Mouse (Mus musculus) splenic B cell, adult 2 months (primary cell): ENCODE results near the gene Pi16.
"Not testable (repeated sequence)": the region's sequence is repeated elsewhere in the genome, so short reads cannot be mapped to it uniquely, and the experiment has no call there.

Experiments
- DNase-seq: peaks from one replicate; pipeline ENCODE4 v3.0.0-alpha.2; 2011; ENCODE audit warnings: low read depth, low spot score
- H3K27me3 ChIP-seq: 2 replicates; pipeline ENCODE4 v1.6.1; 2012; ENCODE audit warnings: mild to moderate bottlenecking, low read length, moderate library complexity, mixed read lengths; ENCODE audit not compliant: control insufficient read depth, poor library complexity, insufficient read depth, severe bottlenecking
- H3K36me3 ChIP-seq: 2 replicates; pipeline ENCODE4 v1.6.1; 2012; ENCODE audit warnings: mild to moderate bottlenecking, low read length, moderate library complexity, mixed read lengths; ENCODE audit not compliant: control insufficient read depth, poor library complexity, insufficient read depth, severe bottlenecking

Gene Pi16

DNA sequence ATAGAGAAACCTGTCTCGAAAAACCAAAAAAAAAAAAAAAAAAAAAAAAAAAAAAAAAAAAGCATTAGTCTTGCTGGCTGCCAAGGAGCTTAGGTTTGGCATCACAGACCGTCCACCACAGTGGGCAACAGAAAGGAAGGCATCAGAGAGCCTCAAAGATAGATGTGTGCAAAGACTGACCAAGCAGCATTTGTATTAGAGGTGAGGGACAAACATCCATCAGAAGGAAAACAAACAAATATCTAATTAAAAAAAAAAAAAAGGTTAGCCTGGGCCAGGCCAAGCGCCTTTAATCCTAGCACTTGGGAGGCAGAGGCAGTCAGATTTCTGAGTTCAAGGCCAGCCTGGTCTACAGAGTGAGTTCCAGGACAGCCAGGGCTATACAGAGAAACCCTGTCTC is at the start of gene Pi16:
Gene Pi16, plus strand, starts transcription at position 301 of the 400 bp plus-strand sequence.
- DNase-seq, H3K36me3 ChIP-seq, H3K27me3 ChIP-seq: not testable (repeated sequence)

DNA sequence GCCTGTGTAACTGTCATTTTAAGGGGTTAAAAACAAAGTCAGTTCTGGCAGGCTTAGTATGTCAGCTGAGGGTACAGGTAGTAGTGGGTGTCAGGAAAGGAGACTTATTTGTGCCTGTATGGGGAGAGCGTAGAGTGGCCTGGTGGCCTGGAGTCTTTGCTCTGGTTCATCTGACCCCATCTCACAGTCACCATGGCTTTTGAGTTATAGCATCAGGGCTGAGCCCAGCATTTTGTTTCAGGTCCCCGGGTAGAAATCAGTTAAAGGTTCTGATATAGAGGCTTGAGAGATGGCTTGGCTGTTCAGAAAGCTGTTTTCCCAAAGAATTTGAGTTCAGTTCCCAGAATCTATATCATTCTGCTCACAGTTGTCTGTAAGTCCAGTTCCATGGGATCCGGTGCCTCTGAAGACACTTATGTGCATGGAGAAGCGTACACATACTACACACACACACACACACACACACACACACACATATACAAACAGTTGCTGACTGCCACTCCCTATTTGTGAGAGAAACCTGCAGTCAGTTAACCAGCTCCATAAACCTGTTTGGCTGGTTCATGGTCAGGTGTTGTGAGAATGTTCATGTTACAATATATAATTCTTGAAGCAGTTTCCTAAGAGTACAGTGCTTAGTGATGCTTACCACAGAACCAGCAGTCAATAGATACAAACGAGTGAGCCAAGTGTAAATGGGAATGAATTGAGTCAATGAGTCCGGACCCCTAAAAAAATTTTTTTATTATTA is 49.4 kb upstream of the Pi16 start:
- no peak for DNase-seq
- Histone ChIP-seq H3K27me3 (no peaks in the 10 kb centered on the region; the same call in 1 of the 2 replicates), H3K36me3 (no peaks in the 10 kb centered on the region)

DNA sequence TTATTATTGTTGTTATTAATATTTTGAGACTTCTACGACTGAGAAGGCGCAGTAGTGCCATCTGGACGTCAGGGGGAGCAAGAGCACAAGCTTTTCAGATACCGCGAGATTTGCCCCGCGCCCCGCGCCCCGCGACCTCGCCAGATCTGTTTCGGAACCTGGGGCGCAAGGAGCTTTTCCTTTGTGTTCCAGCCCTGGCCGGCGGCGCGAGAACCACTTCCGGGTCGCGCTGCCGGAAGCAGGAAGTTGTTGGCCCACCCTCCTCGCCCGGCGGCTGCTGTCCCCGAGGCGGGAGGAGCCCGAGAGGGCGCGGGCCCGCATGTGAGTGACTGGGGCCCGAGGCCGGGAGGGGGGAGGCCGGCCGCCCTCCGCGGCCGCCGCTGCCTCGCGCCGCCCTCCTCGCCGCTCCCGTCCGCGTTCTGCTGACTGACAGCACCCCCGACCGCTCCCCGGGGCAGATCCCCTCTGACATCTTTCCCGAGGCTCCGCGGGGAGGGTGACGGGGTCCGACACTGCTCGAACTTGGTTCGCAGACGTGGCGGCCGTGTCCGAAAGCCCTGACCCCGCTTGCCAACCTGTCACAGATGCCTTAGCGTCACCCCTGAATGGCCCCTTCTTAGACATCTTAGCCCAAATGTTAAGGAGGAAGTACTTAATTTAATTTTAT is 48.7 kb upstream of the Pi16 start, which contains the start of gene BC004004:
Gene BC004004, plus strand, starts transcription at position 107 of the 667 bp plus-strand sequence.
- DNase-seq = peak; percentile 96
- Histone ChIP-seq H3K36me3 (no peaks in the 10 kb centered on the region), H3K27me3 (no peaks in the 10 kb centered on the region; the same call in 1 of the 2 replicates)

DNA sequence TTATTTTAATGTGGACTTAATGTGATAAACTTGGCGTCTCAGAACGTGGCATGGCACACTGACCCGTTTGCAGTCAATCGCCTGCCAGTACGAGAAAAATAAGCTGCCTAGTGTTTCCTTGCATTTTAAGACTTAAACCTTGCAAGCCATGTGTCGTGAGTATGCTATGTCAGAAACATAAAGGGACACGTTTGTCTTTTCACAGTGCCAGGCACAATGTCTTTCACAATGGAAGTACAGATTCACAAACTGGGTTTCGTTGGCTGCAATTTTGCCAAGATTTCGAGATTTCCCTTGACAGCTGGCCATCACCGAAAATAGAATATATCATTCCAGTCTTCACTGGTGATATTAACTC is 48.2 kb upstream of the Pi16 start:
- H3K36me3 ChIP-seq = no peaks in the 10 kb centered on the region
- no peaks in the 10 kb centered on the region; the same call in 1 of the 2 replicates for H3K27me3 ChIP-seq
- no peak for DNase-seq

DNA sequence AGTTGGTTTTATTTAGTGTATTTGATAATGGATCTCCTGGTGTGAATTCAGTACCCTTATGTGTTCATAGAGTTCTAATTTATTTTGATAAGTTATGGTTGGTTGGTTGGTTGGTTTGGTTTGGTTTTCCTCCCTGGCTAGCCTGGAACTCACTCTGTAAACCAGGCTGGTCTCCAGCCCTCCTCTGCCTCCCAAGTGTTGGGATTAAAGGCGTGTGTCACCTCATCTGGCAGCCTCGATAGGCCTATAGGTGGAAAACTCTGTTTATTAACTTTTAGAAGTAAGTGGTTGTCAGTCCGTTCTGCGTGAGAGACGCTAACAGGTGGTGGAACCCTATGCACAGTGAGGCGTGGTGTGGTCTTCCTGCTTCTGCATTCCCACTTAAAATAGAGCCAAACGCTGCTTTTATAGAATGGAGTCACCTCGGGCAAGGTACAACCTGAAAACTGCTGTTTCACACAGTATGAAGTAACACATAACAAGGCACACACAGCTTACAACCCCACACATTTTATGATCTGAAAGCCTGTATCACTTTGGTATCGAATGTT is 47.3 kb upstream of the Pi16 start:
- peak; percentile 45 for DNase-seq
- Histone ChIP-seq H3K27me3 (no peaks in the 10 kb centered on the region; the same call in 1 of the 2 replicates), H3K36me3 (no peaks in the 10 kb centered on the region)

DNA sequence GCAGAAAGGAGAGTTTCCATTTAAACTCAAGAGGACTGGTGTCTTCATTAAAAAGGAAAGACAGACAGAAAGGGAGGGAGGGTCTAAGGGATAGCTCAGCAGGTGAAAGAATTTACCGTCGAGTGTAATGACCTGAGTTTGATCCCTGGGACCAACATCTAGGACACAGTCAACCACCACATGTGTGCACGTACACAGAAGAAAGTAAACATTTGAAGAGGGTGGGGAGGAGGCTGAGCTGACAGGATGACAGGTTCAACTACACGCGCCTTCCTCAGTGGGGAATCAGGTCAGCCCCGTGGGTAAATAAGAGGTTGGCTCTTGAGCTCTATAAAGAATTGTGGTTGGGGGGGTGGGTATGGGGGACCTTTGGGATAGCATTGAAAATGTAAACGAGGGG is 44.3 kb upstream of the Pi16 start:
- Histone ChIP-seq H3K36me3 (0 out of 2 replicates have a peak, but pooled peaks cover 4% of the 10 kb centered on the region), H3K27me3 (no peaks in the 10 kb centered on the region)
- DNase-seq = no peak

DNA sequence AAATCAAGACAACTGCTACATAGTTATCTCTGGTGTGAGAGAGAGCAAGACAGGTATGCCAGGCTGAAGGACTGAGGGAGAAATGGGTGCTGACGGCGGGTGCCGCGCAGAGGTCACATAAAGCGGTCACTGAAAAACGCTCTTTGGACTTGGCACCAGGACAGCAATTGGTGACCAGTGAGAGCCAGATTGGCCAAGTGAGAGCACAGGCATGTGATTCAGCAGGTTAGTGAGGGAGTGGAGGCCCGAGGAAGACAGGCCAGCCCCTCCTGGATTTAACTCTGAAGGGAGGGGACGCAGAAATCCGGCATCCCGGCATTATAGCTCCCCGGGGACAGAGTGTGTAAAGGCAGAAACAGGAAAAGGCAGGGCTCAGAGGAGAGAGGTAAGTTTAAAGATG is 43.6 kb upstream of the Pi16 start:
- no peak for DNase-seq
- Histone ChIP-seq H3K27me3 (no peaks in the 10 kb centered on the region), H3K36me3 (peaks cover 4% of the 10 kb centered on the region; the same call in 1 of the 2 replicates)

DNA sequence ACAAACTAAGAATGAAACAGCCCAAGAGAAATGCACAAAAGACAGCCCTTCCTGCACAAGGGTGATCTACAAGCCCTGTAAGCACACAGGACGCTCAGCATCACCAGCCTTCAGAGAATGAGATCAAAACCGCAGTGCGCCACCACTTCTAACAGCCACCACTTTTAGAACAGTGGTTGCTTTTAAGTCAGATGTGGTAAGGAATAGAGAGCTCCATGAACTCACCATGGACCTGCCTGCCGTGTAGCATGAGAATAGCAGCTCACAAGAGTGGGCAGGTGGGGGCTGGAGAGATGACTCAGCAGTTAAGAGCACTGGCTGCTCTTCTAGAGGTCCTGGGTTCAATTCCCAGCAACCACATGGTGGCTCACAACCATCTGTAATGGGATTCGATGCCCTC is 37.1 kb upstream of the Pi16 start:
- DNase-seq = no peak
- Histone ChIP-seq H3K36me3 (peaks cover 11% of the 10 kb centered on the region), H3K27me3 (no peaks in the 10 kb centered on the region)

DNA sequence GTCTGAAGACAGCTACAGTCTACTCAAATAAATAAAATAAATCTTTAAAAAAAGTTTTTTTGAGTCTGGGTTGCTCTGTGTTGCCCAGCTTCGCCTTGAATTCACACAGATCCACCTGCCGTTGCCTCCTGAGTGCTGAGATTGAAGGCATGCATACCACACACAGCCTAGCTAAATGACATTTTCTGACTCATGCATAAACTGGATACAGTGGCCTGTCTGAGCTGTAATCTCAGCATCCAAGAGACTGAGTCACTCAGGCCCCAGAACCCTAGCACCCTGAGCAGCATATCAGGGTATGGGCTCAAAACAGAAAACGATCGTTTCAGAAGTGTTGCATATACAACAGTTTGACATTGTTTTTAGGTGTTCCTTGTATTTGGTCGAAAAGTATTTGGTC is 35.9 kb upstream of the Pi16 start:
- H3K36me3 ChIP-seq = peaks cover 11% of the 10 kb centered on the region
- DNase-seq = no peak
- H3K27me3 ChIP-seq = no peaks in the 10 kb centered on the region

DNA sequence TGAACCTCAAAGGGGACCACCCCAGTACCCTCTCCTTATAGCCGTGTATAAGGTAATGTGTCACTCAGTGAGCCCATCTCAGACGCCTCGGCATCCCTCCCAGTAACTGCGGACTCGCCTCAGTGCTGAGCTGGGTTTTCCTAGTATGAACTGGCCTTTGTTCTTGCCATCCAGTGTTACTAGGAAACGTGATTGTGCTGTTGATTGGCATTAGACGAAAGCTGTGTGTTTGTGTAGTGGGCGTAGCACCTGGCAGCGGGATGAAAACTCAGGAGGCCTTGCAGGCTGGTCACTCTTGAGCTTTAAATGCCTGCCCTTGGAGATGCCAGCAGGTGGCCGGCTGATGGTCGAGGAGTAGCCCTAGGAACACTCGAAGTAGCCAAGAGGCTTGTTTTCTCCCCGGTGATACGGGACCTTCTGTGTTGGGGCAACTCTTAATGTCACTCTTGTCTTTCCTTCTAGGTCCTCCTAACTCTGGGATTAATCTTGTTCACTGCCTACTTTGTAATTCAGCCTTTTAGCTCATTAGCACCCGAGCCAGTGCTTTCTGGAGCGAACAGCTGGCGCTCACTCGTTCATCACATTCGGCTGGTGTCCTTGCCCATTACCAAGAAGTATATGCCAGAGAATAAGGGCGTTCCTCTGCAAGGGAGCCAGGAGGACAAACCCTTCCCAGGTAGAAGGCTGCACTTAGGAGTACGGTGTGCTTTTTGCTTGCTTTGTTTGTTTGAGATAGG is 35.1 kb upstream of the Pi16 start:
- Histone ChIP-seq H3K27me3 (no peaks in the 10 kb centered on the region), H3K36me3 (peaks cover 8% of the 10 kb centered on the region)
- no peak for DNase-seq

DNA sequence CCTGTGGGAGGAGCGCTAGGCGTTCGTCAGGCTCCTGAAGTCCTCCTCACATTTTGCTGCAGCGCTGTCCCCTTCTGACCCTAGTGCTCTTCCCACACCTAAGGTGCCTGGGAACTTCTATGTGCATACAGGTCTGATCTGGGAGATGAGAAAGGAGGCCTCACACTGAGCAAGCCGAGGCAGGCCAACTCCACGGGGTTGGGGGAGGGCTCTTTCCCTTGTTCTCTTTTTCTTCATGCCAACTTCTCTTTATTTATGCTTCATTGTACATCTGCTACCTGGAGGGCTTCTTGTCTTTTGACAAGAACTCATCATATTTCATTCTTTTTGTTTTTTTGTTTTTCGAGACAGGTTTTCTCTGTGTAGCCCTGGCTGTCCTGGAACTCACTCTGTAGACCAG is 25.7 kb upstream of the Pi16 start:
- DNase-seq = peak; percentile 48
- Histone ChIP-seq H3K36me3 (peaks cover 8% of the 10 kb centered on the region; the same call in 1 of the 2 replicates), H3K27me3 (no peaks in the 10 kb centered on the region)

DNA sequence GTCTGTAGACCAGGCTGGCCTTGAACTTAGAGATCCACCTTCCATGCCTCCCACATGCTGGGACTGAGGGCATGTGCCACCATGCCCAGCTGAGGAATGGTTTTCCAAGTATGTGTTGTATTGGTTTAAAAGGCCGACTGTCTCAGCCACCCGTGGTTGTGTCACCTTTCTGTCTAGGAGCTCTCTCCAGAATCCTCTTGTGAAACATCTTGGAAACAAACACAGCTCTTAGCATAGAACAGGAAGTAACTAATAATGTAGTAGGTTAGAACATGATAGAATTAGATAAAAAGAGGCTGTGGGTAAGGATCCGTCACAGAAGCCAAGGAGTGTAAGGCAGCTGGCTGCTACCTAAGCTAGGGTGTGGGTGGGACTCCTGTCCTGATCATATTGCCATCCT is 24.5 kb upstream of the Pi16 start:
- Histone ChIP-seq H3K36me3 (peaks cover 9% of the 10 kb centered on the region; the same call in 1 of the 2 replicates), H3K27me3 (no peaks in the 10 kb centered on the region)
- DNase-seq = no peak

DNA sequence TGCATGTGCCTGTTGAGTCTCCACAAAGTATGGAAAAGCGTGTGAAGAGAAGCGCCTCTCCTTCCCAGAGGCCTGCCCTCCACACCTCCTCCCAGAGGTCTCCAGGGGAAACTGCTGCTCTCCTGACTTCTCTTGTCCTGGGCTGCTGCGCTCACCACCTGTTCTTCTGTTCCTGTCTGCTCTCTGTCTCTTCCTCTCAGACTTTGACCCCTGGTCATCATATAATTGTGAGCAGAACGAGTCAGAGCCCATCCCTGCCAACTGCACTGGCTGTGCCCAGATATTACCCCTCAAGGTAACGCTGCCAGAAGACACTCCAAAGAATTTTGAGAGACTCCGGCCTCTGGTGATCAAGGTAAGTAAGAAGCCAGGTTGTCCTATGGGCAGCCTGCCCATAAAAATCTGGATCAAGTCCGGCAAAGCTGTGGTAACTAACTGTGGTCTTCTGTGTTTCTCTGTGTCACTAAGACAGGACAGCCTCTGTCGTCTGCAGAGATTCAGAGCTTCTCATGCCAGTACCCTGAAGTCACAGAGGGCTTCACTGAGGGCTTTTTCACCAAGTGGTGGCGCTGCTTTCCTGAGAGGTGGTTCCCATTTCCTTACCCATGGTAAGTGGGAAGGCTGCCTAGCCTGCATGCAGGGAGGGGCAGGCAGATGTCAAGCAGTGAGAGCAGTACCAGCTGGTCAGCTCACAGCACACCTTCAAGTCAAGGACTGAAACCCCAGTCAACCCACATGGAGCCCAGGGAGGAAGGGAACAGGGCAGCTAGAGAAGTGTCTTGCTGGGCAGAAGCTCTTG is 23.5 kb upstream of the Pi16 start:
- H3K27me3 ChIP-seq = no peaks in the 10 kb centered on the region
- peaks cover 10% of the 10 kb centered on the region; the same call in 1 of the 2 replicates for H3K36me3 ChIP-seq
- DNase-seq = no peak

DNA sequence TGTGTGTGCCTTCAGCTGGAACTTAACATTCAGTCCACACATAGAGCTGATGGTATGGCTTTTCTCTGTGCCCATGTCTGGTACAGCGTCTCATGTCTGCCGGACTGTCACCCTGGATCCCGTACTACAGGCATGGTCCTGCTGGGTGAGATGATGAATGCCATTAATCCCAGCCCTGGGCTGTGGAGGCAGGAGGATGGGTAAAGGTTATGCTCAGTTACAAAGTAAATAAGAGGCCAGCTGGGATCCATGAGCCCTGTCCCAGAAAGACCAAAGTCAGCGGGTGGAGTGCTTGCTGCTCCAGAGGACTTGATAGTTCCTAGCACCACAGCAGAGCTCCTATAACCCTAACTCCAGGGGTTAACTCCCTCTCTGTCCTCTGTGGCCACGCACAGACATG is 21.6 kb upstream of the Pi16 start:
- no peak for DNase-seq
- H3K27me3 ChIP-seq = no peaks in the 10 kb centered on the region
- H3K36me3 ChIP-seq = peaks cover 13% of the 10 kb centered on the region; the same call in 1 of the 2 replicates
